Mouse (Mus musculus): ENCODE data around the gene Gm10647. TPM values are rescaled to one million over a fixed set of nuclear protein-coding genes. Genes with fewer than 3 reads are reported as not detected.

Gene Gm10647
- total RNA-seq (2023): not detected

DNA sequence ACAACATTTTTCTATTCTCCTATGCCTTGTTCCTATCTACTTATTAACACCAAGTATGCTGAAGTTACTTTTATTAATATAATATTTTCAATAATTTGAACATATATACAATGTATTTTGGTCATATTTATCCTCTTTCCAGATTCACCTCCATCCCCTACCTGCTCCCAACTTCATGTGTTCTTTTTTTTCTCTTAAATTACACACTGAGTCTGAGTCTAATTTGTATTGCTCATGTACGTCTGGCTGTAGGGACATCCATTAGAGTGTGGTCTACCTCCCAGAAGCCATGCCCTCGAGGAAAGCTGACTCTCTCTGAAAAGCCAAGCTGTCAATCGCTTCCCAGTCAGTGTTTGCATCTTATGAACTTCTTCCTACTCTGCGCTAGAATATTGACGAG, at the start of gene Gm10647:
Gm10647 (plus strand) TSS at position 301 of the 400 bp plus-strand sequence.

DNA sequence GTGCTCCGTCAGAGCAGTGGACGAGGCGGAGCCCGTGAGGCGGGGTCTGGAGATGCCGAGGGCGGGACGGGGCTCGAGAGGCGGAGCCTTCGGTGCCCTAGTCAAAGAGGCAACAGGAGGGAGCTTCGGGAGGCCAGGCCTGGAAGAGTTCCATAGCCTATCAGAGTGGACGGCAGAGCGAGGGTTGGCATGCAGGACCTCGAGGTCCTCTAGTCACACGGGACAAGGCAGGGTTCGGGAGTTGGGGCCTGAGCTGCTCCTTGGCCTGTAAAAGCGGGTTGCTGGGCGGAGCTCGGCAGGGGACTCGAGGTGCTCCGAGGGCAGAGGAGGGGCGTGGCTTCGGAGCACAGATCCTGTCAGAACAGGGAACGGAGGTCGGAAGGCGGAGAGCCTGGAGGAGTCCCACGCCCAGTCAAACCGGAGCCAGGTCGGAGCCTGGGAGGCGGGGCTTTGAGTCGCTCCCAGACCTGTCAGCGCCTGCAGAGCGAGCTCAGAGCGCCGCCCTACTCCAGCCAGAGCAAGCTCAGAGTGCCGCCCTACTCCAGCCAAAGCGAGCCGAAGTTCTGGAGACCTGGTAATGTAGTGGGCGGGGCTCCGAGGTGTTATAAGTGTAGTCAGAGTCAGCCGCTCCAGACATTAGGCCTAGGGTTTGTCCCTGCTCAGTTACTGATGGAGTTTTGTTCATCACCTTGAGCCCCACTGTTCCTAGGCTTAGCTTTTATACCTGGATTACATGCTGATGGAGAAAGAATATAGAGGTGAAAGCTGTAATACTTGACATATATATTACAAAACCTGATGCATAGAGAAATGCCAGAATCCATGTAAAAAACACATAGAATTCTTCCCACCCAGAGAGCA, 1.1 kb upstream of the Gm10647 start, which contains the start of gene Aph1b:
Aph1b (minus strand) TSS at position 27 of the 861 bp plus-strand sequence.

DNA sequence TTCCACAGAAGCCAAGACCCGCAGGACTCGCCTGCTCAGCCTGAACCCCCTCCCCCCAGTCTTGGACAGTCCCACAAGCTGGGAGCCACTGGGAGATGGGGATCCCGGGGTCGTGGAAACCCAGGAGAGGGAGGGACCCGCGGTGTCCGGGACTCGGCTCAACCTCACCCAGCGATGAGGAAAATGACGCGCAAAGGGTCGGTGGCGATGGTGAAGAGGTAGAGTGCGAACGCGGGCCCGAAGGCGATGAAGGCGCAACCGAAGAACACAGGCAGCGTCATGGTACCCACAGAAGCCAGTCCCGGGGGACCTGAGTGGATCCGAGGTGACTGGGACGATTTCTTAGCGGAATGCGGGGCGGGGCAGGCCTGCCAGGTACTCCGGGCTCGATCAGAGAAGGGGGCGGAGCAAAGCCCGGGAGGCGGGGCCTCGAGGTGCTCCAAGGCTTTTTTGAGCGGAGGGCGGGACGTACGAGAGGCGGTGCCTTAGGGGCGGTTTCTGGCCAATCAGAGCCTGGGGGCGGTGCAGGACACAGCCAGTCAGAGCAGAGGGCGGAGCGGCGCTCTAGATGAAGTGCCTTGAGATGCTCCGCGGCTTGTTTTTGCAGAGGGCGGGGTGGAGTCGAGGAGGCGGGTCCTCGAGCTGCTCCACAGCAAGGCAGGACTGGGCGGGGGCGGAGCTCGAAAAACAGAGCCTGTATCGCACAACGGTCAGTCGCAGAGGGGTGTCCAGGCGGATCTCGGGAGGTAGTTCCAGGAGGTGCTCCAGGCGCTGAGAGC, 37.7 kb downstream of the Gm10647 start, which contains the start of gene Aph1c:
Aph1c (minus strand) TSS at position 409 of the 779 bp plus-strand sequence.

Other genes starting within 250 kb of the Gm10647 start
- gene Usp3, start 203.9 kb upstream of the Gm10647 start, total RNA-seq (2023): 100 to 1,000 TPM; 165 to 167 TPM
- 1 to 10 TPM; 5.2 to 5.5 TPM for gene Car12, start 83.4 kb upstream of the Gm10647 start, total RNA-seq (2023)
- under 1 TPM; 0.67 to 0.71 TPM for gene Aph1b, start 1.5 kb upstream of the Gm10647 start, total RNA-seq (2023)
- gene Aph1c, start 37.7 kb downstream of the Gm10647 start, total RNA-seq (2023): 1 to 10 TPM; 1.4 to 1.9 TPM
- gene Rab8b, start 122.6 kb downstream of the Gm10647 start, total RNA-seq (2023): 10 to 100 TPM; 61.2 to 69.2 TPM
- gene Rps27l, start 149.0 kb downstream of the Gm10647 start, total RNA-seq (2023): 10 to 100 TPM; 45.0 to 61.0 TPM
- gene Lactb, start 178.4 kb downstream of the Gm10647 start, total RNA-seq (2023): 10 to 100 TPM; 11.3 to 15.0 TPM